Mouse (Mus musculus): ENCODE data around the gene Smg5. TPM values are rescaled to one million over a fixed set of nuclear protein-coding genes. Genes with fewer than 3 reads are reported as not detected.

The Smg5 gene
- 23.3 TPM for polyA plus RNA-seq (2014; fragmentation: Illumina TruSeq; extraction: RNeasy Lipid Tissue Mini Kit (QIAGEN cat#74804); ENCODE audit: low read depth, low replicate concordance)

GRCm38 (mm10) chr3:88336058-88337013 lies at the start of gene Smg5, which contains the start of gene Tmem79:
Smg5 (plus strand) TSS chr3:88336260.
Tmem79 (minus strand) TSS chr3:88336148.

GRCm38 (mm10) chr3:88287110-88287509 lies 49.0 kb upstream of the Smg5 start, which contains the start of gene Gm38392:
Gm38392 (minus strand) TSS chr3:88287210.

GRCm38 (mm10) chr3:88296561-88297318 lies 39.3 kb upstream of the Smg5 start, which contains the start of the genes Tsacc and Cct3:
Tsacc (minus strand) TSS chr3:88296999.
Cct3 (plus strand) TSS chr3:88297116.

GRCm38 (mm10) chr3:88324951-88325405 lies 11.1 kb upstream of the Smg5 start, which contains the start of gene Glmp:
Glmp (plus strand) TSS chr3:88325023.

GRCm38 (mm10) chr3:88364337-88364736 lies 28.3 kb downstream of the Smg5 start, which contains the start of gene Paqr6:
Paqr6 (plus strand) TSS chr3:88364584.

GRCm38 (mm10) chr3:88372643-88373042 lies 36.6 kb downstream of the Smg5 start, which contains the start of gene Bglap3:
Bglap3 (minus strand) TSS chr3:88372743.

GRCm38 (mm10) chr3:88378599-88378998 lies 42.5 kb downstream of the Smg5 start, which contains the start of gene Bglap2:
Bglap2 (minus strand) TSS chr3:88378699.

GRCm38 (mm10) chr3:88384364-88384763 lies 48.3 kb downstream of the Smg5 start, which contains the start of gene Bglap:
Bglap (minus strand) TSS chr3:88384464.

GRCm38 (mm10) chr3:88409741-88410644 lies 73.9 kb downstream of the Smg5 start, which contains the start of gene Pmf1:
Pmf1 (minus strand) TSS chr3:88410331.

Other genes with a start within 250 kb of the Smg5 start
- 5.2 TPM for gene Mef2d, start 193.9 kb upstream of the Smg5 start, polyA plus RNA-seq (2014; fragmentation: Illumina TruSeq; extraction: RNeasy Lipid Tissue Mini Kit (QIAGEN cat#74804); ENCODE audit: low read depth, low replicate concordance)
- gene Rhbg, start 81.6 kb upstream of the Smg5 start, polyA plus RNA-seq (2014; fragmentation: Illumina TruSeq; extraction: RNeasy Lipid Tissue Mini Kit (QIAGEN cat#74804); ENCODE audit: low read depth, low replicate concordance) = 0.40 TPM
- not detected for gene Gm38392, start 49.0 kb upstream of the Smg5 start, polyA plus RNA-seq (2014; fragmentation: Illumina TruSeq; extraction: RNeasy Lipid Tissue Mini Kit (QIAGEN cat#74804); ENCODE audit: low read depth, low replicate concordance)
- gene Tsacc, start 39.3 kb upstream of the Smg5 start, polyA plus RNA-seq (2014; fragmentation: Illumina TruSeq; extraction: RNeasy Lipid Tissue Mini Kit (QIAGEN cat#74804); ENCODE audit: low read depth, low replicate concordance) = 4.5 TPM
- 106 TPM for gene Cct3, start 39.1 kb upstream of the Smg5 start, polyA plus RNA-seq (2014; fragmentation: Illumina TruSeq; extraction: RNeasy Lipid Tissue Mini Kit (QIAGEN cat#74804); ENCODE audit: low read depth, low replicate concordance)
- 2.8 TPM for gene Glmp, start 11.2 kb upstream of the Smg5 start, polyA plus RNA-seq (2014; fragmentation: Illumina TruSeq; extraction: RNeasy Lipid Tissue Mini Kit (QIAGEN cat#74804); ENCODE audit: low read depth, low replicate concordance)
- 0.61 TPM for gene Tmem79, start 112 bp upstream of the Smg5 start, polyA plus RNA-seq (2014; fragmentation: Illumina TruSeq; extraction: RNeasy Lipid Tissue Mini Kit (QIAGEN cat#74804); ENCODE audit: low read depth, low replicate concordance)
- not detected for gene Paqr6, start 28.3 kb downstream of the Smg5 start, polyA plus RNA-seq (2014; fragmentation: Illumina TruSeq; extraction: RNeasy Lipid Tissue Mini Kit (QIAGEN cat#74804); ENCODE audit: low read depth, low replicate concordance)
- gene Bglap3, start 36.5 kb downstream of the Smg5 start, polyA plus RNA-seq (2014; fragmentation: Illumina TruSeq; extraction: RNeasy Lipid Tissue Mini Kit (QIAGEN cat#74804); ENCODE audit: low read depth, low replicate concordance) = 0.57 TPM
- gene Bglap2, start 42.4 kb downstream of the Smg5 start, polyA plus RNA-seq (2014; fragmentation: Illumina TruSeq; extraction: RNeasy Lipid Tissue Mini Kit (QIAGEN cat#74804); ENCODE audit: low read depth, low replicate concordance) = not detected
- gene Bglap, start 48.2 kb downstream of the Smg5 start, polyA plus RNA-seq (2014; fragmentation: Illumina TruSeq; extraction: RNeasy Lipid Tissue Mini Kit (QIAGEN cat#74804); ENCODE audit: low read depth, low replicate concordance) = not detected
- 1.9 TPM for gene Pmf1, start 74.1 kb downstream of the Smg5 start, polyA plus RNA-seq (2014; fragmentation: Illumina TruSeq; extraction: RNeasy Lipid Tissue Mini Kit (QIAGEN cat#74804); ENCODE audit: low read depth, low replicate concordance)
- 13.4 TPM for gene Slc25a44, start 88.9 kb downstream of the Smg5 start, polyA plus RNA-seq (2014; fragmentation: Illumina TruSeq; extraction: RNeasy Lipid Tissue Mini Kit (QIAGEN cat#74804); ENCODE audit: low read depth, low replicate concordance)
- gene Sema4a, start 124.9 kb downstream of the Smg5 start, polyA plus RNA-seq (2014; fragmentation: Illumina TruSeq; extraction: RNeasy Lipid Tissue Mini Kit (QIAGEN cat#74804); ENCODE audit: low read depth, low replicate concordance) = 77.3 TPM
- 2.7 TPM for gene Lmna, start 173.7 kb downstream of the Smg5 start, polyA plus RNA-seq (2014; fragmentation: Illumina TruSeq; extraction: RNeasy Lipid Tissue Mini Kit (QIAGEN cat#74804); ENCODE audit: low read depth, low replicate concordance)
- gene Mex3a, start 196.1 kb downstream of the Smg5 start, polyA plus RNA-seq (2014; fragmentation: Illumina TruSeq; extraction: RNeasy Lipid Tissue Mini Kit (QIAGEN cat#74804); ENCODE audit: low read depth, low replicate concordance) = 0.57 TPM
- 2.4 TPM for gene Rab25, start 212.0 kb downstream of the Smg5 start, polyA plus RNA-seq (2014; fragmentation: Illumina TruSeq; extraction: RNeasy Lipid Tissue Mini Kit (QIAGEN cat#74804); ENCODE audit: low read depth, low replicate concordance)
- 7.3 TPM for gene Lamtor2, start 216.8 kb downstream of the Smg5 start, polyA plus RNA-seq (2014; fragmentation: Illumina TruSeq; extraction: RNeasy Lipid Tissue Mini Kit (QIAGEN cat#74804); ENCODE audit: low read depth, low replicate concordance)
- 19.4 TPM for gene Ubqln4, start 217.5 kb downstream of the Smg5 start, polyA plus RNA-seq (2014; fragmentation: Illumina TruSeq; extraction: RNeasy Lipid Tissue Mini Kit (QIAGEN cat#74804); ENCODE audit: low read depth, low replicate concordance)
- 22.5 TPM for gene Ssr2, start 239.6 kb downstream of the Smg5 start, polyA plus RNA-seq (2014; fragmentation: Illumina TruSeq; extraction: RNeasy Lipid Tissue Mini Kit (QIAGEN cat#74804); ENCODE audit: low read depth, low replicate concordance)

All from kidney, adult 10 weeks (tissue).